Mouse (Mus musculus) kidney, adult 2 months (tissue): ENCODE data around the gene Dnah8. TPM values are rescaled to one million over a fixed set of nuclear protein-coding genes. Genes with fewer than 3 reads are reported as not detected.

Experiments
- DNase-seq: peaks from one replicate; pipeline ENCODE4 v3.0.0; 2021
- H3K27ac ChIP-seq: fragments of 200-500 bp; 2 replicates; pipeline ENCODE4 v1.5.1; 2012; ENCODE audit warnings: low read depth, low read length, control low read depth, inconsistent platforms; ENCODE audit not compliant: insufficient read depth
- H3K27me3 ChIP-seq: fragments of 200-500 bp; replicated peaks from 2 replicates; pipeline ENCODE4 v1.6.1; 2012; ENCODE audit warnings: mild to moderate bottlenecking, moderate library complexity, low read length, inconsistent platforms; ENCODE audit not compliant: control insufficient read depth, insufficient read depth
- H3K36me3 ChIP-seq: fragments of 200-500 bp; 2 replicates; pipeline ENCODE4 v1.6.1; 2012; ENCODE audit warnings: mild to moderate bottlenecking, moderate library complexity, low read length, inconsistent platforms; ENCODE audit not compliant: control insufficient read depth, insufficient read depth
- H3K4me1 ChIP-seq: fragments of 200-500 bp; 2 replicates; pipeline ENCODE4 v1.6.1; 2011; ENCODE audit warnings: low read length; ENCODE audit not compliant: control insufficient read depth, insufficient read depth
- H3K4me3 ChIP-seq: fragments of 200-500 bp; 2 replicates; pipeline ENCODE4 v1.5.1; 2011; ENCODE audit warnings: mild to moderate bottlenecking, low read depth, low read length, control low read depth; ENCODE audit not compliant: insufficient read depth
- CTCF ChIP-seq: fragments of 200-500 bp; conservative IDR thresholded peaks from 2 replicates; pipeline ENCODE4 v1.5.1; 2011; ENCODE audit warnings: low read depth, mild to moderate bottlenecking, control low read depth, low read length, moderate library complexity, mixed read lengths; ENCODE audit not compliant: insufficient read depth, insufficient read length
- POLR2A ChIP-seq: fragments of 200-500 bp; IDR thresholded peaks from one replicate; pipeline ENCODE4 v1.6.1; 2011; ENCODE audit warnings: low read depth, low read length, control low read depth
- WGBS: fragments of 180-500 bp; shearing (Covaris S2); methylation state at CpG from one replicate; pipeline ENCODE4 v1.1.7; 2018; 5-methylcytosine and 5-hydroxymethylcytosine counted together
- polyA plus RNA-seq: library from polyadenylated mRNA; depleted of rRNA; stranded (reverse); fragments of >200 nt; gene quantifications from 2 replicates; pipeline ENCODE4 v1.2.3, GENCODE M21; 2012

The Dnah8 gene
- polyA plus RNA-seq, 1 experiment, result 1.2 TPM

DNA sequence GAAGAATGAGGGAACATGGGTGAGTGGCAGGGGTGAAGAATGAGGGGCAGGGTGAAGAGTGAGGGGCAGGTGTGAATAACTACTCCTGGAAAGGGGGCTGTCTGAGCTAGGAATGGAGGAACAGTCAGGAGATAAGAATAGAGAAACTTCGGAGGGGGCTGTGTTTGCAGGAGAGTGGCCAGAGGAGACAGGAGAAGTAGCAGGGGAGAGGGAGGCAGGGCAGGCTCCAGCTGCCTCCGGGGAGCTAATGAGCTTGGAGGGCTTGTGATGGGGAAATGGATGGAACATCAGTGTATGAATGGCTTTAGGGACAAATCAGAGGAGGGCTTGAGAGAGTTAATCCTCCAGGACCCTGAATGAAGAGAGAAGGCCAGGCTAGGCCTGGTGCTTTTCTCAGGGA lies 272.9 kb downstream of the Dnah8 start:
- Histone ChIP-seq H3K27ac (no peak overlapping the region), H3K36me3 (no peaks in the 10 kb centered on the region), H3K4me1 (no peaks in the 10 kb centered on the region), H3K27me3 (no peaks in the 10 kb centered on the region; the same call in 1 of the 2 replicates), H3K4me3 (no peak overlapping the region)
- DNase-seq, result no peak
- WGBS, result 21% methylated on average over 2 of the region's 2 CpGs
- TF ChIP-seq POLR2A, result no peak
- TF ChIP-seq CTCF, result no peak

- H3K27me3 ChIP-seq, result no peaks in the 10 kb centered on the region; the same call in 1 of the 2 replicates
Observed at GRCm38 (mm10) chr17:30901627-30902026, 277.5 kb downstream of the Dnah8 start, which contains the start of gene Glp1r. Gene Glp1r (plus strand): TSS chr17:30901817.

GRCm38 (mm10) chr17:30904096-30904495 lies 279.9 kb downstream of the Dnah8 start:
- no peaks in the 10 kb centered on the region for H3K36me3 ChIP-seq
- DNase-seq, result peak; percentile 22
- no peaks in the 10 kb centered on the region for H3K4me1 ChIP-seq
- TF ChIP-seq CTCF (no peak), POLR2A (no peak)
- H3K27ac ChIP-seq, result no peak overlapping the region
- H3K27me3 ChIP-seq, result no peaks in the 10 kb centered on the region; the same call in 1 of the 2 replicates
- 28% methylated on average over 2 of the region's 2 CpGs for WGBS
- no peak overlapping the region for H3K4me3 ChIP-seq

More at GRCm38 (mm10) chr17:30901627-30902026, 277.5 kb downstream of the Dnah8 start, which contains the start of gene Glp1r:
- no peaks in the 10 kb centered on the region for H3K36me3 ChIP-seq
- TF ChIP-seq POLR2A, result no peak
- TF ChIP-seq CTCF, result no peak
- DNase-seq, result no peak
- peak within 1 kb of the TSS; percentile 12; the same call in 1 of the 2 replicates for H3K4me3 ChIP-seq
- H3K27ac ChIP-seq, result no peak within 1 kb of the TSS
- H3K4me1 ChIP-seq, result no peaks in the 10 kb centered on the region
- WGBS, result 2% methylated on average over 37 of the region's 37 CpGs

- H3K27me3 ChIP-seq, result no peaks in the 10 kb centered on the region
- no peaks in the 10 kb centered on the region for H3K4me1 ChIP-seq
- H3K27ac ChIP-seq, result no peak overlapping the region
- no peaks in the 10 kb centered on the region for H3K36me3 ChIP-seq
- DNase-seq, result no peak
- TF ChIP-seq CTCF (no peak), POLR2A (no peak)
- no peak overlapping the region for H3K4me3 ChIP-seq
- WGBS, result 61% methylated on average over 4 of the region's 4 CpGs
Observed at GRCm38 (mm10) chr17:30907577-30907976, 283.4 kb downstream of the Dnah8 start.

DNA sequence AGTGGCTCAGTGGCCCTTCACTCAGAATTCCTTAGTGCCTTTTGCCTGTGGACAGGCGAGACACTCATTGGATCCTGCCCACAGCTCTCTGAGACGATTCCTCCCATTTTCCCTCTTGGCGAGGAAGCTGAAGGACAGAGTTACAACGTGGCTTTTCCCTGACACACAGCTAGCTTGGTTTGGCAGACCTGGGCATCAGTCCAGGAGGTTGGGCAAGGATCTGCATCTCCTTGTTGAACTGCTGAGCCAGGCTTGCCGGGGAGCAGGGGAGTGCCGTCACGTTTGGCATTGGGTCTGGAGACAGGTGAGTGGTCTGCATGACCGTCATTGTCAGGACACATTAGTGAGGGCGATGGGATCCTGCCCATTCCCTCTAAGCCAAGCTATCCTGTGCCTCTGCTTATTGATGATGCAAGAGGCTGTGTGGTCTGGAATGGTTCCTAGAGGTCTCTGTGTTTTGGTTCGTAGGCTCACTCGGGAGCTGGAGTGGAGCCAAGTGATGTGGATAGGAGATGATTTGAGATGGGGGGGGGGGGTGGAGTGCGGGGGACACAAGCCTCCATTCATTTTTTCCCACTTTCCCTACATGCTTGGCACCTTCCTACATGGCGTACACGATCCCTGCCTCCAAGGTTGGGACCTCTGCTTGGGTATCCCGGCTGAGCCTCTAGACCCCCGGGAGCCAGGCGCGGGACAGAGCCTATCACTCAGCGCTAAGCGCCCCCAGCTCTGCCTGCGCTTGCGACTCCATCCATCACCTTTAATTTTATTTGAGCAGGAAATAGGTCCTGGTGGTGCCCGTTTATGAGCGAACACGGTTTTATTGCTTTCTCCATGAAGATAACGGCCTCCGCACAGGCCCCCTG lies 286.9 kb downstream of the Dnah8 start:
- peak; percentile 5 for DNase-seq

DNA sequence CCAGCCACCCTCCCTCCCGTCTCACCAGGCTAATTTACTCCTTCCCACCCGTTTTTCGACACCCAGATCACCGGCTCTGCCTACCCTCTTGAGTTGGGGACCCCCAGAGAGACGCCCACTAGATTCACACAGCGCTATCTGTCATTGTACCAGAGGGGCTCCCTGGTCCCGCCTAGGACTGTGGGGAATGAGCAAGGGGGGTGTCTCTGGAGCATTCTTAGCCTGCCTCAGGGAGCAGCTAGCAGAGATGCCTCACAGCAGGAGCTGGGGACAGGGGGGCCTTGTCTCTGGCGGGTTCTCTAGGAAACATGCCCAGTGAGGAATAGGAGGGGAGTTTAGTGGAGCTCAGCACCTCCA lies 287.6 kb downstream of the Dnah8 start:
- WGBS, result 17% methylated on average over 8 of the region's 8 CpGs
- no peak for DNase-seq
- H3K4me1 ChIP-seq, result no peaks in the 10 kb centered on the region
- no peaks in the 10 kb centered on the region for H3K27me3 ChIP-seq
- TF ChIP-seq POLR2A (no peak), CTCF (no peak)
- no peak overlapping the region for H3K27ac ChIP-seq
- no peak overlapping the region for H3K4me3 ChIP-seq
- H3K36me3 ChIP-seq, result no peaks in the 10 kb centered on the region

More for the DNA sequence above, 286.9 kb downstream of the Dnah8 start:
- no peaks in the 10 kb centered on the region for H3K4me1 ChIP-seq
- H3K4me3 ChIP-seq, result no peak overlapping the region
- H3K27ac ChIP-seq, result no peak overlapping the region
- no peaks in the 10 kb centered on the region for H3K36me3 ChIP-seq
- no peak for TF ChIP-seq POLR2A
- TF ChIP-seq CTCF, result no peak
- WGBS, result 38% methylated on average over 27 of the region's 27 CpGs
- no peaks in the 10 kb centered on the region for H3K27me3 ChIP-seq

DNA sequence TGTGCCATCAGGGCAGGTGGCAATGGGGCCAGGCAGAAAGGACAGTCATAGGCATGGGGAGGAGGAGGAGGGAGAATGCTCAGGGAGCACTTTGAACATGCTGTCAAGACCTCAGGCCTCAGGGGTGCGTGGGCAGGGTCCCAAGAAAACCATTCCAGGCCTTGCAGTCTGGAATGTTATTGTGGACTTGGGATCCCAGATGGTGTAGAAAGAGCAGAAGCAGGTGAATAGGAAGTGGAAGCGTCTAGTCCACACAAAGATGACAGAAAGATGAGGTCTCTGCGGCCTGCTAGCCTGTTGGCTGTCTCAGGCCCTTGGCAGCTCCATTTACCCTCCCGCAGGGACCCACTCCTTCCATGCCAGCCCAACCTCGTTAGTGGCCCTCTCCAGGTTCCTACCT lies 288.4 kb downstream of the Dnah8 start:
- H3K27ac ChIP-seq, result no peak overlapping the region
- H3K36me3 ChIP-seq, result no peaks in the 10 kb centered on the region
- DNase-seq, result no peak
- no peaks in the 10 kb centered on the region for H3K4me1 ChIP-seq
- H3K4me3 ChIP-seq, result no peak overlapping the region
- H3K27me3 ChIP-seq, result no peaks in the 10 kb centered on the region
- 75% methylated on average over 5 of the region's 5 CpGs for WGBS
- no peak for TF ChIP-seq POLR2A
- no peak for TF ChIP-seq CTCF
